Mouse (Mus musculus): ENCODE measurements around the gene Atxn1l.
A peak's percentile ranks its signal among the peaks of the same experiment; 100 is the strongest.

GRCm38 (mm10) chr8:109736819-109737218, 720 bp downstream of the Atxn1l start:
- TF ChIP-seq CTCF (IDR thresholded peaks at IDR 0.05; ENCODE audit: insufficient read depth, low read depth, low read length) (0 out of 2 replicates have a peak, but pooled peaks have one; percentile 19), POLR2A (IDR thresholded peaks at IDR 0.05; ENCODE audit: insufficient read depth, low read depth, low read length) (no peak)
